Mouse (Mus musculus) MEL (cell line): Measurements from ENCODE around the gene Tmem198. TPM values are rescaled to one million over a fixed set of nuclear protein-coding genes. Genes with fewer than 3 reads are reported as not detected.

Source experiments
- DNase-seq: peaks from one replicate; pipeline ENCODE4 v3.0.0; 2011; ENCODE audit warnings: low read depth, low spot score
- H3K27ac ChIP-seq: 2 replicates; pipeline ENCODE4 v1.5.1; 2012; ENCODE audit warnings: low read depth, mild to moderate bottlenecking, control low read depth, low read length, moderate library complexity; ENCODE audit not compliant: control insufficient read depth
- H3K27me3 ChIP-seq, 2 experiments: fragments of 150-350 bp in 1 of 2; sonication (generic) in 1 of 2; 2 replicates each; pipeline ENCODE4 v1.6.1; 2012; ENCODE audit warnings: low read length in 2 of 2, mild to moderate bottlenecking in 2 of 2, improper control_type of control experiment in 1 of 2, moderate library complexity in 1 of 2; ENCODE audit not compliant: insufficient read depth in 2 of 2, control insufficient read depth in 1 of 2
- H3K36me3 ChIP-seq, 2 experiments: 2 replicates each; pipeline ENCODE4 v1.6.1; 2012 to 2014; ENCODE audit warnings: low read length in 2 of 2, improper control_type of control experiment in 1 of 2, inconsistent platforms in 1 of 2, mild to moderate bottlenecking in 1 of 2; ENCODE audit not compliant: insufficient read depth in 2 of 2, control insufficient read depth in 1 of 2
- H3K4me1 ChIP-seq, 2 experiments: fragments of 150-350 bp in 1 of 2; sonication (generic) in 1 of 2; 2 replicates each; pipeline ENCODE4 v1.6.1; 2012; ENCODE audit warnings: low read length in 2 of 2, improper control_type of control experiment in 1 of 2, mild to moderate bottlenecking in 1 of 2; ENCODE audit not compliant: insufficient read depth in 2 of 2, control insufficient read depth in 1 of 2
- H3K4me3 ChIP-seq, 2 experiments: fragments of 150-350 bp in 1 of 2; sonication (generic) in 1 of 2; 2 replicates each; pipeline ENCODE4 v1.5.1; 2012; ENCODE audit warnings: low read depth in 2 of 2, low read length in 2 of 2, mild to moderate bottlenecking in 2 of 2, moderate library complexity in 2 of 2, control low read depth in 1 of 2, improper control_type of control experiment in 1 of 2; ENCODE audit not compliant: control insufficient read depth in 1 of 2, insufficient read depth in 1 of 2
- H3K79me2 ChIP-seq: 2 replicates; pipeline ENCODE4 v1.6.1; 2012; ENCODE audit warnings: mild to moderate bottlenecking, low read length, moderate library complexity; ENCODE audit not compliant: control insufficient read depth, poor library complexity, insufficient read depth
- H3K9ac ChIP-seq: 2 replicates; pipeline ENCODE4 v1.6.1; 2012; ENCODE audit warnings: low read depth, mild to moderate bottlenecking, control low read depth, low read length, moderate library complexity; ENCODE audit not compliant: control insufficient read depth, poor library complexity, severe bottlenecking
- H3K9me3 ChIP-seq: fragments of 150-350 bp; sonication (generic); replicated peaks from 2 replicates; pipeline ENCODE4 v1.6.1; 2012; ENCODE audit warnings: mild to moderate bottlenecking, low read length, improper control_type of control experiment, moderate library complexity; ENCODE audit not compliant: insufficient read depth
- BHLHE40 ChIP-seq: IDR thresholded peaks from 2 replicates; pipeline ENCODE4 v1.6.1; 2012; ENCODE audit warnings: low read depth, mild to moderate bottlenecking, inconsistent platforms, low read length, improper control_type of control experiment, borderline replicate concordance
- CHD1 ChIP-seq: IDR thresholded peaks from 2 replicates; pipeline ENCODE4 v1.6.1; 2012; ENCODE audit warnings: low read depth, mild to moderate bottlenecking, inconsistent platforms, low read length, improper control_type of control experiment
- CTCF ChIP-seq, 3 experiments: IDR thresholded peaks in 2 of 3; conservative IDR thresholded peaks in 1 of 3; 2 replicates each; pipeline ENCODE4 v1.5.1; 2011 to 2012; ENCODE audit warnings: low read length in 3 of 3, low read depth in 2 of 3, mild to moderate bottlenecking in 2 of 3, improper control_type of control experiment in 1 of 3, inconsistent platforms in 1 of 3, mixed read lengths in 1 of 3, moderate library complexity in 1 of 3; ENCODE audit not compliant: control insufficient read depth in 1 of 3, insufficient read depth in 1 of 3, poor library complexity in 1 of 3, severe bottlenecking in 1 of 3
- ETS1 ChIP-seq: IDR thresholded peaks from 2 replicates; pipeline ENCODE4 v1.6.1; 2012; ENCODE audit warnings: low read depth, mild to moderate bottlenecking, inconsistent platforms, low read length, improper control_type of control experiment, moderate library complexity
- KAT2A ChIP-seq: conservative IDR thresholded peaks from 2 replicates; pipeline ENCODE4 v1.6.1; 2012; ENCODE audit warnings: low read depth, low read length, improper control_type of control experiment, inconsistent platforms
- MAX ChIP-seq: IDR thresholded peaks from 2 replicates; pipeline ENCODE4 v1.6.1; 2011; ENCODE audit warnings: low read length, improper control_type of control experiment
- MAZ ChIP-seq: IDR thresholded peaks from 2 replicates; pipeline ENCODE4 v1.6.1; 2012; ENCODE audit warnings: low read depth, mild to moderate bottlenecking, inconsistent platforms, low read length, improper control_type of control experiment
- MYB ChIP-seq: IDR thresholded peaks from 2 replicates; pipeline ENCODE4 v1.6.1; 2011; ENCODE audit warnings: mild to moderate bottlenecking, low read depth, low read length, improper control_type of control experiment
- MYC ChIP-seq: IDR thresholded peaks from 2 replicates; pipeline ENCODE4 v1.6.1; 2011; ENCODE audit warnings: low read depth, mild to moderate bottlenecking, low read length, improper control_type of control experiment, moderate library complexity
- NELFE ChIP-seq: IDR thresholded peaks from 2 replicates; pipeline ENCODE4 v1.6.1; 2011; ENCODE audit warnings: low read depth, low read length, improper control_type of control experiment
- NRF1 ChIP-seq: IDR thresholded peaks from 2 replicates; pipeline ENCODE4 v1.6.1; 2014; ENCODE audit warnings: low read depth, mild to moderate bottlenecking, inconsistent platforms, low read length, improper control_type of control experiment, moderate library complexity; ENCODE audit not compliant: poor library complexity, insufficient read depth, severe bottlenecking
- POLR2AphosphoS2 ChIP-seq: IDR thresholded peaks from 2 replicates; pipeline ENCODE4 v1.6.1; 2011; ENCODE audit warnings: low read length, improper control_type of control experiment
- SMC3 ChIP-seq: IDR thresholded peaks from 2 replicates; pipeline ENCODE4 v1.6.1; 2011; ENCODE audit warnings: low read depth, low read length, improper control_type of control experiment
- TBP ChIP-seq: IDR thresholded peaks from 2 replicates; pipeline ENCODE4 v1.8.0; 2011; ENCODE audit warnings: low read depth, low read length, improper control_type of control experiment
- TCF12 ChIP-seq: IDR thresholded peaks from 2 replicates; pipeline ENCODE4 v1.6.1; 2014; ENCODE audit warnings: low read depth, mild to moderate bottlenecking, inconsistent platforms, low read length, improper control_type of control experiment, moderate library complexity
- ZMIZ1 ChIP-seq: IDR thresholded peaks from 2 replicates; pipeline ENCODE4 v1.6.1; 2012; ENCODE audit warnings: low read depth, mild to moderate bottlenecking, inconsistent platforms, low read length, improper control_type of control experiment, moderate library complexity
- ZNF384 ChIP-seq: IDR thresholded peaks from 2 replicates; pipeline ENCODE4 v1.6.1; 2012; ENCODE audit warnings: low read depth, mild to moderate bottlenecking, inconsistent platforms, low read length, improper control_type of control experiment
- polyA plus RNA-seq, 2 experiments: library from polyadenylated mRNA; stranded (reverse) in 1 of 2; unstranded in 1 of 2; fragments of >175 nt in 1 of 2; fragments of >200 nt in 1 of 2; gene quantifications; 2 replicates each; pipeline versions ENCODE4 v1.2.1 to v1.2.4; 2012; ENCODE audit warnings: low replicate concordance in 2 of 2, low read depth in 1 of 2; ENCODE audit not compliant: insufficient read length in 2 of 2, insufficient read depth in 1 of 2, missing spikeins in 1 of 2
- total RNA-seq: library from RNA; depleted of rRNA; stranded (reverse); fragments of 300-350 nt; gene quantifications from 2 replicates; pipeline ENCODE4 v1.2.3, GENCODE M21; 2012

The Tmem198 gene
- total and polyA plus RNA-seq, 3 experiments, result 0.65 to 1.4 TPM; not detected in 1

- no peaks in the 10 kb centered on the region for H3K9me3 ChIP-seq
- no peak overlapping the region for H3K27ac ChIP-seq
- H3K79me2 ChIP-seq, result peaks cover 2% of the 10 kb centered on the region; the same call in 1 of the 2 replicates
- H3K36me3 ChIP-seq, result peaks cover 0 to 11% of the 10 kb centered on the region in 2 experiments; a peak in 2 of 4 replicates
- H3K27me3 ChIP-seq, result no peaks in the 10 kb centered on the region
- peaks cover 0 to 8% of the 10 kb centered on the region in 2 experiments; a peak in 1 of 4 replicates for H3K4me1 ChIP-seq
- TF ChIP-seq MYB (no peak), ZNF384 (no peak)
- no peak overlapping the region for H3K9ac ChIP-seq
- DNase-seq, result no peak
- no peak overlapping the region for H3K4me3 ChIP-seq
Observed at GRCm38 (mm10) chr1:75524679-75525078, 45.3 kb downstream of the Tmem198 start.

- no peaks in the 10 kb centered on the region for H3K9me3 ChIP-seq
- no peaks in the 10 kb centered on the region for H3K79me2 ChIP-seq
- H3K27me3 ChIP-seq, result no peaks in the 10 kb centered on the region
- no peaks in the 10 kb centered on the region for H3K4me1 ChIP-seq
- no peak overlapping the region for H3K27ac ChIP-seq
- no peak for DNase-seq
- H3K9ac ChIP-seq, result no peak overlapping the region
- no peak overlapping the region for H3K4me3 ChIP-seq
- H3K36me3 ChIP-seq, result no peaks in the 10 kb centered on the region
- no peak for TF ChIP-seq ETS1
- no peak for TF ChIP-seq CHD1
- no peak for TF ChIP-seq SMC3
- TF ChIP-seq TBP, result no peak
- TF ChIP-seq NRF1, result no peak
- no peak for TF ChIP-seq MYC
- TF ChIP-seq MAX, result no peak
- TF ChIP-seq CTCF (IDR thresholded peaks at IDR 0.05 in 2 of 3, conservative IDR thresholded peaks at IDR 0.05 in 1 of 3; ENCODE audit: control insufficient read depth in 1 of 3, insufficient read depth in 1 of 3, low read depth in 2 of 3, low read length in 3 of 3, poor library complexity in 1 of 3, severe bottlenecking in 1 of 3), result no peak
- no peak for TF ChIP-seq KAT2A
- no peak for TF ChIP-seq TCF12
- no peak for TF ChIP-seq ZMIZ1
- TF ChIP-seq POLR2AphosphoS2, result no peak
- TF ChIP-seq NELFE, result no peak
- TF ChIP-seq MAZ, result no peak
- no peak for TF ChIP-seq BHLHE40
Observed at GRCm38 (mm10) chr1:75530546-75530945, 51.2 kb downstream of the Tmem198 start.
